ENCODE assay signal across 29 mouse cellular contexts in the genomic region with DNA sequence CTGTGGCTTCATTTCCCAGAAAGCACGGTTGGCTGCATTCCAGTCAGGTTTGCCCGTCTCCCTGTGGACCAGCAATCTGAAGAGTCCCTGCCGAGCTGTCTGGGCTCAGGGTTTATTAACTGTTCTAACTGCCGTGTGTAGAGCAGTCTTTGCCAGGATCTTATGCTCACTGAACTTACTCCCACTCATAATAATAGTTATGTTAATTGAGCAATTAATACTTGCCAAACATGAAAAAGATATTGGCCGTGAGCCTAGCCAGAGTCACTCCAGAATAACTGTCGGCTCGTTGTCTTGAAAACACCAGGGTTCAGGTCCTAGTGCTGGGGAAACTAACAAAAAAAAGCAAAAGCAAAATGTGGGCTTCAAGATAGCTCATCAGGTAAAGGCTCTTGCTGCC. TPM values are rescaled to one million over a fixed set of nuclear protein-coding genes. Genes with fewer than 3 reads are reported as not detected.
DNase-seq lines count a peak whose midpoint lies in the region; ATAC-seq lines count a peak whose summit lies in the region.
"Had no signal": no experiment of that assay in that cellular context is flagged by ENCODE, and none has a peak within 500 bp of the region (broad histone marks: within the 10 kb centered on the region; RNA-seq: fewer than 3 reads in every experiment).

No protein-coding gene starts in this region.

- DNase-seq in forebrain, embryonic 11.5 days (ENCODE audit: low spot score): no peak
- DNase-seq in neural tube, embryonic 10.5 days (ENCODE audit: extremely low spot score, low spot score): no peak
- DNase-seq in heart, adult 8-10 months (ENCODE audit: low spot score): no peak
- no peak for DNase-seq in thymus, postnatal 0 days (ENCODE audit: low spot score)
- DNase-seq: cerebellum, adult 11 months; cerebellum, adult 9-10 months; embryo, embryonic 11 days; gastrocnemius, postnatal 25 days; heart, adult 18-20 months; heart, postnatal 4 days; kidney, adult 18-20 months; kidney, postnatal 36 days; lung, postnatal 4 days; midbrain, embryonic 14.5 days; retina, postnatal 1 day; right cerebral cortex, postnatal 14 days; thymus, postnatal 14 days had no signal

- peak; percentile 63; the same call in 1 of the 2 replicates for ATAC-seq in forebrain, embryonic 16.5 days
- no peak for ATAC-seq in forebrain, embryonic 11.5 days (replicated peaks; ENCODE audit: low FRiP score)
- peak; percentile 89 for ATAC-seq in neural tube, embryonic 13.5 days (ENCODE audit: low read depth)
- peak; percentile 83 for ATAC-seq in hindbrain, embryonic 16.5 days
- ATAC-seq in activated CD4-positive, CD25-positive, alpha-beta regulatory T cell, adult 4 months: no peak

- no peak overlapping the region for H3K4me2 ChIP-seq in forebrain, embryonic 16.5 days (ENCODE audit: low read length)
- no peak overlapping the region for H3K4me2 ChIP-seq in forebrain, embryonic 11.5 days (ENCODE audit: low read depth, low read length, severe bottlenecking)
- H3K4me2 ChIP-seq in neural tube, embryonic 13.5 days: no peak overlapping the region
- no peak overlapping the region for H3K4me2 ChIP-seq in hindbrain, embryonic 16.5 days (ENCODE audit: low read length)
- H3K4me2 ChIP-seq: embryonic facial prominence, embryonic 12.5 days; heart, embryonic 12.5 days; kidney, embryonic 15.5 days; limb, embryonic 13.5 days; liver, embryonic 11.5 days; lung, embryonic 15.5 days had no signal

- WGBS in forebrain, embryonic 16.5 days: 27% methylated on average over 7 of the region's 7 CpGs
- WGBS in forebrain, embryonic 11.5 days: 85% methylated on average over 7 of the region's 7 CpGs
- 57% methylated on average over 7 of the region's 7 CpGs for WGBS in neural tube, embryonic 13.5 days
- WGBS in hindbrain, embryonic 16.5 days: 40% methylated on average over 7 of the region's 7 CpGs

- no peaks in the 10 kb centered on the region for H3K27me3 ChIP-seq in forebrain, embryonic 16.5 days (replicated peaks; ENCODE audit: control insufficient read depth, insufficient read depth, low read length)
- no peaks in the 10 kb centered on the region for H3K27me3 ChIP-seq in forebrain, embryonic 11.5 days (ENCODE audit: control insufficient read depth, insufficient read depth, low read length)
- no peaks in the 10 kb centered on the region for H3K27me3 ChIP-seq in neural tube, embryonic 13.5 days
- no peaks in the 10 kb centered on the region for H3K27me3 ChIP-seq in hindbrain, embryonic 16.5 days (replicated peaks; ENCODE audit: control insufficient read depth, insufficient read depth, low read length)
- H3K27me3 ChIP-seq: embryonic facial prominence, embryonic 12.5 days; heart, embryonic 12.5 days; kidney, embryonic 15.5 days; limb, embryonic 13.5 days; lung, embryonic 15.5 days had no signal

- no peaks in the 10 kb centered on the region for H3K9me3 ChIP-seq in forebrain, embryonic 16.5 days (ENCODE audit: control insufficient read depth, low read length)
- H3K9me3 ChIP-seq in forebrain, embryonic 11.5 days (ENCODE audit: control insufficient read depth, low read length): no peaks in the 10 kb centered on the region
- no peaks in the 10 kb centered on the region for H3K9me3 ChIP-seq in neural tube, embryonic 13.5 days
- H3K9me3 ChIP-seq in hindbrain, embryonic 16.5 days (ENCODE audit: control insufficient read depth, low read length): no peaks in the 10 kb centered on the region
- H3K9me3 ChIP-seq: embryonic facial prominence, embryonic 12.5 days; heart, embryonic 12.5 days; kidney, embryonic 15.5 days; limb, embryonic 13.5 days; lung, embryonic 15.5 days had no signal

- H3K36me3 ChIP-seq in forebrain, embryonic 16.5 days (ENCODE audit: control insufficient read depth, insufficient read depth): peaks cover 37% of the 10 kb centered on the region
- H3K36me3 ChIP-seq in forebrain, embryonic 11.5 days (ENCODE audit: control insufficient read depth, insufficient read depth, low read length): peaks cover 11% of the 10 kb centered on the region
- H3K36me3 ChIP-seq in neural tube, embryonic 13.5 days: peaks cover 93% of the 10 kb centered on the region
- H3K36me3 ChIP-seq in hindbrain, embryonic 16.5 days (ENCODE audit: control insufficient read depth, insufficient read depth, low read length): peaks cover 46% of the 10 kb centered on the region

- H3K4me3 ChIP-seq in forebrain, embryonic 16.5 days (replicated peaks; ENCODE audit: low read length): no peak overlapping the region
- no peak overlapping the region for H3K4me3 ChIP-seq in forebrain, embryonic 11.5 days (ENCODE audit: low read depth, low read length)
- H3K4me3 ChIP-seq in neural tube, embryonic 13.5 days: no peak overlapping the region
- no peak overlapping the region for H3K4me3 ChIP-seq in hindbrain, embryonic 16.5 days (ENCODE audit: low read length)
- H3K4me3 ChIP-seq: embryonic facial prominence, embryonic 12.5 days; heart, embryonic 12.5 days; kidney, embryonic 15.5 days; layer of hippocampus, adult 2 months; left cerebral cortex, adult 2 months; limb, embryonic 13.5 days; lung, embryonic 15.5 days had no signal

- no peak overlapping the region for H3K27ac ChIP-seq in forebrain, embryonic 16.5 days (ENCODE audit: low read length)
- no peak overlapping the region for H3K27ac ChIP-seq in forebrain, embryonic 11.5 days (ENCODE audit: low read depth, low read length)
- no peak overlapping the region for H3K27ac ChIP-seq in neural tube, embryonic 13.5 days (replicated peaks)
- H3K27ac ChIP-seq in hindbrain, embryonic 16.5 days (ENCODE audit: low read depth, low read length): no peak overlapping the region
- H3K27ac ChIP-seq: embryonic facial prominence, embryonic 12.5 days; kidney, embryonic 15.5 days; layer of hippocampus, adult 2 months; left cerebral cortex, adult 2 months; limb, embryonic 13.5 days; lung, embryonic 15.5 days had no signal

- no peak overlapping the region for H3K9ac ChIP-seq in forebrain, embryonic 16.5 days (replicated peaks; ENCODE audit: low read depth, low read length)
- H3K9ac ChIP-seq in forebrain, embryonic 11.5 days (ENCODE audit: low read length): no peak overlapping the region
- no peak overlapping the region for H3K9ac ChIP-seq in neural tube, embryonic 13.5 days
- H3K9ac ChIP-seq in hindbrain, embryonic 16.5 days (ENCODE audit: low read depth, low read length): no peak overlapping the region
- H3K9ac ChIP-seq: embryonic facial prominence, embryonic 12.5 days; heart, embryonic 12.5 days; kidney, embryonic 15.5 days; limb, embryonic 13.5 days; lung, embryonic 15.5 days had no signal

- H3K4me1 ChIP-seq in forebrain, embryonic 16.5 days (replicated peaks; ENCODE audit: control insufficient read depth, insufficient read depth, low read length): 0 out of 2 replicates have a peak, but pooled peaks cover 4% of the 10 kb centered on the region
- H3K4me1 ChIP-seq in forebrain, embryonic 11.5 days (replicated peaks; ENCODE audit: control insufficient read depth, insufficient read depth, low read length): no peaks in the 10 kb centered on the region
- H3K4me1 ChIP-seq in neural tube, embryonic 13.5 days (replicated peaks): no peaks in the 10 kb centered on the region
- no peaks in the 10 kb centered on the region for H3K4me1 ChIP-seq in hindbrain, embryonic 16.5 days (ENCODE audit: control insufficient read depth, insufficient read depth, low read depth, low read length)
- H3K4me1 ChIP-seq: embryonic facial prominence, embryonic 12.5 days; heart, embryonic 12.5 days; kidney, embryonic 15.5 days; limb, embryonic 13.5 days; lung, embryonic 15.5 days had no signal

RNA-seq across cellular contexts. Expression of a gene that starts 10.8 kb away (rescaled TPM):
- polyA plus RNA-seq in forebrain, embryonic 16.5 days (2015; fragmentation: Nextera tagmentation; extraction: Ambion mirVana): 224 and 244 TPM in 2 replicates
- polyA plus RNA-seq in forebrain, embryonic 11.5 days (2014; fragmentation: Nextera tagmentation; extraction: Ambion mirVana): 231 and 238 TPM in 2 replicates
- 192 and 203 TPM in 2 replicates for polyA plus RNA-seq in neural tube, embryonic 13.5 days (2015; fragmentation: Nextera tagmentation; extraction: Ambion mirVana)
- 204 and 210 TPM in 2 replicates for polyA plus RNA-seq in hindbrain, embryonic 16.5 days (2015; fragmentation: Nextera tagmentation; extraction: Ambion mirVana)
- 100 to 1,000 TPM; 159 to 182 (median 170) TPM for total RNA-seq in heart, adult 8-10 months (2022)
- 100 to 1,000 TPM; 101 to 110 TPM for polyA plus RNA-seq in activated CD4-positive, CD25-positive, alpha-beta regulatory T cell, adult 4 months (2017; shearing (Covaris generic))
- 154 and 163 TPM in 2 replicates for polyA plus RNA-seq in thymus, postnatal 0 days (2015; fragmentation: Nextera tagmentation; extraction: Ambion mirVana)

RNA-seq across cellular contexts. Expression of a gene that starts 20.9 kb away (rescaled TPM):
- 244 and 261 TPM in 2 replicates for polyA plus RNA-seq in forebrain, embryonic 16.5 days (2015; fragmentation: Nextera tagmentation; extraction: Ambion mirVana)
- 325 and 330 TPM in 2 replicates for polyA plus RNA-seq in forebrain, embryonic 11.5 days (2014; fragmentation: Nextera tagmentation; extraction: Ambion mirVana)
- 212 and 224 TPM in 2 replicates for polyA plus RNA-seq in neural tube, embryonic 13.5 days (2015; fragmentation: Nextera tagmentation; extraction: Ambion mirVana)
- polyA plus RNA-seq in hindbrain, embryonic 16.5 days (2015; fragmentation: Nextera tagmentation; extraction: Ambion mirVana): 207 and 226 TPM in 2 replicates
- 10 to 100 TPM; 71.2 to 81.2 (median 74.4) TPM for total RNA-seq in heart, adult 8-10 months (2022)
- 10 to 100 TPM; 69.2 to 88.9 TPM for polyA plus RNA-seq in activated CD4-positive, CD25-positive, alpha-beta regulatory T cell, adult 4 months (2017; shearing (Covaris generic))
- polyA plus RNA-seq in thymus, postnatal 0 days (2015; fragmentation: Nextera tagmentation; extraction: Ambion mirVana): 127 and 139 TPM in 2 replicates

RNA-seq across cellular contexts. Expression of a gene that starts 26.0 kb away (rescaled TPM):
- polyA plus RNA-seq in forebrain, embryonic 16.5 days (2015; fragmentation: Nextera tagmentation; extraction: Ambion mirVana): 20.2 and 22.4 TPM in 2 replicates
- polyA plus RNA-seq in forebrain, embryonic 11.5 days (2014; fragmentation: Nextera tagmentation; extraction: Ambion mirVana): 33.4 and 39.0 TPM in 2 replicates
- 26.7 and 29.0 TPM in 2 replicates for polyA plus RNA-seq in neural tube, embryonic 13.5 days (2015; fragmentation: Nextera tagmentation; extraction: Ambion mirVana)
- polyA plus RNA-seq in hindbrain, embryonic 16.5 days (2015; fragmentation: Nextera tagmentation; extraction: Ambion mirVana): 24.5 and 25.0 TPM in 2 replicates
- 10 to 100 TPM; 21.8 to 24.1 (median 23.6) TPM for total RNA-seq in heart, adult 8-10 months (2022)
- polyA plus RNA-seq in activated CD4-positive, CD25-positive, alpha-beta regulatory T cell, adult 4 months (2017; shearing (Covaris generic)): 1 to 10 TPM; 2.9 to 3.7 TPM
- 23.8 and 26.0 TPM in 2 replicates for polyA plus RNA-seq in thymus, postnatal 0 days (2015; fragmentation: Nextera tagmentation; extraction: Ambion mirVana)

RNA-seq across cellular contexts. Expression of a gene that starts 45.8 kb away (rescaled TPM):
- 5.6 and 7.6 TPM in 2 replicates for polyA plus RNA-seq in forebrain, embryonic 16.5 days (2015; fragmentation: Nextera tagmentation; extraction: Ambion mirVana)
- 5.9 and 6.2 TPM in 2 replicates for polyA plus RNA-seq in forebrain, embryonic 11.5 days (2014; fragmentation: Nextera tagmentation; extraction: Ambion mirVana)
- polyA plus RNA-seq in neural tube, embryonic 13.5 days (2015; fragmentation: Nextera tagmentation; extraction: Ambion mirVana): 10.7 and 14.1 TPM in 2 replicates
- polyA plus RNA-seq in hindbrain, embryonic 16.5 days (2015; fragmentation: Nextera tagmentation; extraction: Ambion mirVana): 15.8 and 19.2 TPM in 2 replicates
- total RNA-seq in heart, adult 8-10 months (2022): 10 to 100 TPM; 21.1 to 29.9 (median 25.6) TPM
- 1 to 10 TPM; 1.9 to 3.1 TPM for polyA plus RNA-seq in activated CD4-positive, CD25-positive, alpha-beta regulatory T cell, adult 4 months (2017; shearing (Covaris generic))
- 3.8 TPM in 2 replicates for polyA plus RNA-seq in thymus, postnatal 0 days (2015; fragmentation: Nextera tagmentation; extraction: Ambion mirVana)

Comparison
In these comparisons a context has a peak if more than half of its experiments do, and no peak if none do; other contexts are left out.
1. ATAC-seq: peak in forebrain, embryonic 16.5 days (single experiment), neural tube, embryonic 13.5 days (single experiment) and hindbrain, embryonic 16.5 days (single experiment); none in forebrain, embryonic 11.5 days (single experiment) and activated CD4-positive, CD25-positive, alpha-beta regulatory T cell, adult 4 months (single experiment).